Mouse (Mus musculus) left cerebral cortex, postnatal 4 days (tissue): ENCODE measurements around the gene Agtrap. TPM values are rescaled to one million over a fixed set of nuclear protein-coding genes. Genes with fewer than 3 reads are reported as not detected.
"Not testable (repeated sequence)": the region's sequence is repeated elsewhere in the genome, so short reads cannot be mapped to it uniquely, and the experiment has no call there.

Source experiments
- DNase-seq: peaks from one replicate; pipeline ENCODE4 v3.0.0-alpha.2; 2022
- intact Hi-C: fragments of 180-260 bp; cut with DNase I; formaldehyde crosslinking; loops from one replicate; pipeline ENCODE4 v1.15.1; 2025
- total RNA-seq, 2 experiments: library from RNA; stranded (reverse); gene quantifications; 2 replicates each; pipeline ENCODE4 v1.2.3; 2021

The Agtrap gene
- total RNA-seq, 2 experiments from 2014 or later: 4.2 to 4.6 TPM

DNA sequence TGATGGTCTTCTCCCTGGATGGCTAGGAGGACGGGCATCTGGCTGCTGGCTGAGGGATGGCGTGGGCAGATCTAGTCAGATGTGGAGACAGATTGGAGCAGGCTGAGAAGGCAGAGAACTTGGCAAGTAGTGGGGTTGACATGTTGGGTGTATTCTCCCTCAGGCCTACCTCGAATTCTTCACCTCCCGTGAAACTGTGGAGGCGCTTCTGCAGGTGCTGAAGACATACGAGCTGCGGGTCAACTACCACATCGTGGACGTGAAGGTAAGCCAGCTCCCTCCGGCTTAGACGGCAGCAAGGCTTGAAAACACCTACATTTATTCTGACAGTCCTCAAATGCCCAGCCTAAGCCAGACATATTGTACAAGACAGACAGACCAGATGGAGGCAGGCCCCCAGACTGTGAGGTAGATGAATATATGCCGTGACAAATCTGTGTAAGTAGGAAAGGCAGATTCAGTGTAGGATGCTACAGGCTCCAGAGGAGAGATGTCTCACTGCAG lies 34.4 kb downstream of the Agtrap start:
- DNase-seq: peak; percentile 36
- intact Hi-C loops: no loop called here

- no peak for DNase-seq
- intact Hi-C loops: no loop called here
These were observed 34.9 kb downstream of the Agtrap start for GRCm38 (mm10) chr4:148052976-148053375.

GRCm38 (mm10) chr4:148051886-148052285 lies 35.9 kb downstream of the Agtrap start:
- DNase-seq: no peak
- intact Hi-C loops: no loop called here

DNA sequence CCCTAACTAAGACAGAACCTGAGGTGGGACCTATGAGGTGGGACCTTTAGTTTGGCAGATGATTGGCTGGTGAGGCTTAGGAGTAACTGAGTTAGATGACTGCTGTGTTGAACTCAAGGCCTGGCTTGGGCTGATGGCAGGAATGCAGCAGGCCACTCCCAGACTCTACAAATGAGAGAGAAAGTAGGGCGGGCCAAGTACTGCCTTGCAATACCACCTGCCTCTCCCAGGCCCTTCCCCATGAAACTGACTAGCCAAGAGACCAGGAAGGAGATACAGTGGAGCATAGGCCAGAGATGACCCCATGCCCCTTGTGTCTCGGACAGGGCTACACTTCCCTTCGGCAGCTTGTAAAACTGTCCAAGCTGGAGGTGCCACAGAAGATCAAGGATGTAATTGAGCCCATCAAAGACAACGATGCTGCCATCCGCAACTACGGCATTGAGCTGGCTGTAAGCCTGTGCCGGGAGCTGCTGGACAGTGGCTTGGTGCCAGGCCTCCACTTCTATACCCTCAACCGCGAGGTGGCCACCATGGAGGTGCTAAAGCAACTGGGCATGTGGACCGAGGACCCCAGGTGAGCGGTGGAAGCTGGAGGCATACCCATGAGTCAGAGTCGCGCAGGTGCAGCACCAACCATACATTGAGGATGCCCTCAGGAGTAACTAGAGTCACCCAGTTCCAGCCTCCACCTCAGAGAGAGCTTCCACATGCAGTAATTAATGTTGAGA lies 36.6 kb downstream of the Agtrap start:
- intact Hi-C loops: no loop called here
- no peak for DNase-seq

- intact Hi-C loops, DNase-seq: not testable (repeated sequence)
These were observed 37.4 kb downstream of the Agtrap start for GRCm38 (mm10) chr4:148050396-148050914.

DNA sequence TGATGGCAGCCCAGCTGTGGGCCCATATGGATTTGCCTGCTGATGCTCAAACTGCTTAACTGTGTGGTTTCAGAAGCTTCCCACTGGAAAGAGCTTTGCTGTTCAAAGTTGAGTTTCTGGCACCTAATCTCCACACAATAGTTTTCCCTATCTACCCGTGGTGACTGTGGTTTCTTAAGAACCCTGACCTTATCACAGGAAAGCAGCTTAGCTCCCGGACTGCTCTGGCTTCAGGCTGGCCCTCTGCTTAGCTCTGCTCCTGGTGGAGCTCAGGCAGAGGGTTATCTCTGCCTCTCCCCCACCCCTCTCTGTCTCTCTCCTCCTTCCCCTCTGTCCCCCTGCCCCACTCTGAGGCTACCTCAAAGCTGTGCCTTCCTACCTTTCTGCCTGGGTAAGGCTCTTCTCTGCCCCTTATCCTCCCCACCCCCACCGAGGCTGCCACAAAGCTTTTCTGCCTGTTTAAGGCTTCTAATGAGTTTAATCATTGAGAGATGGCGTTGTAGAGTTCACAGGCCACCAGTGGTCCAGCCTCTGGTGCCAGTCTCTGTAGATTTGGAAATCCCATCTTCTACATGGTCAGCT lies 41.3 kb downstream of the Agtrap start:
- intact Hi-C loops: no loop called here
- no peak for DNase-seq

DNA sequence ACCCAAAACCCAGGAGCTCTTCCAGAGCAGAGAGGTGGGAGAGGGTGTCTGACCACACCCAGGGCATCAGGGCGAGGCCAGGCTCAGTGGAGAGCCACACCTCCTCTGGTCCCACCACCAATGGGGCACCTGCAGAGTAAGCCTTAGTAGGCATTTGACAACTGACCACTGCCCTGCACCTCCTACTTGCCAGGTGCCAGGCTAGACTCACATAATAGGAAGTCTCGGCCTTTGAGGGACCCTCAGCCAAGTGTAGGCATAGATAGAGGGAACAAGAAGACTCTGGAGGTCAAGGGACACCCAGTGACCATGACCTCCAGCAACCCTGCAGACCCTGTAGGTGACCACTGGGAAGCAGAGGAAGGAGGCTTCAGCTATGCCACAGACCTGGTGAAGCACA lies 43.7 kb downstream of the Agtrap start:
- DNase-seq: no peak
- intact Hi-C loops: no loop called here

GRCm38 (mm10) chr4:148043327-148043726 lies 44.5 kb downstream of the Agtrap start:
- peak; percentile 47 for DNase-seq
- intact Hi-C loops: not testable (repeated sequence)

- intact Hi-C loops: no loop called here
- DNase-seq: no peak
These were observed 46.1 kb downstream of the Agtrap start for GRCm38 (mm10) chr4:148041611-148042191.

GRCm38 (mm10) chr4:148040933-148041610 lies 46.8 kb downstream of the Agtrap start:
- intact Hi-C loops: no loop called here
- peak; percentile 65 for DNase-seq

DNA sequence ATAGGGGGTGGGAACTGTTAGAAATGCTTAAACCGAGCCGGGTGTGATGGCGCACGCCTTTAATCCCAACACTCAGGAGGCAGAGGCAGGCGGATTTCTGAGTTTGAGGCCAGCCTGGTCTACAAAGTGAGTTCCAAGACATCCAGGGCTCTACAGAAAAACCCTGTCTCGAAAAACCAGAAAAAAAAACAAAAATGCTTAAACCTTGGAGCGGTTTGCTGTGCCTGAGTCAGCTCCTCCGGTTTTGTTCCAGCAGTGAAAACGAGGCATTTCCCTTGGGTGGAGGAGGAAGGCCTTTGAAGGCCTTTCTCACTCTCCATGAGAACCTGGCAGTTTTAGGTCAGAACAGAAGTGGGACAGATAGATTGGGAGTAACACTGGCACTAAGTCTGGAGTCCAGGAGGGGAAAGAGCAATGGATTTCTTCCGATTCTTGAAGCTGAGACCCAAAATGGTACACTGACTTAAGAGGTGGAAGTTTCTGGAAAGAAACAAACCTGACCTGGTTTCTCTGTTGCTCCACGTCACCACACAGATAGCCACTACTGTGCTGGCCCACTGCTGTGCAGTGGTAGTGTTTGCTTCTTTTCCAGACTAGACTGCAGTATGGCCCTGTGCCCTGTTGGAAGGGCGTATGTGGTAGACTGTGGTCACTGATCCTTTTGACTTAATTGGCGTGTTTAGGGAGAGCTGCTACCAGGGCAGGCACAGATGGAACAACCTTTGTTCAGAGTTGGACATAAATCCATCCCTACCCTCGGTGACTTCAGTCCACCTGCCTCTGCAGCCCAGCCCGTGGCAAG lies 47.6 kb downstream of the Agtrap start:
- intact Hi-C loops: no loop called here
- no peak for DNase-seq

DNA sequence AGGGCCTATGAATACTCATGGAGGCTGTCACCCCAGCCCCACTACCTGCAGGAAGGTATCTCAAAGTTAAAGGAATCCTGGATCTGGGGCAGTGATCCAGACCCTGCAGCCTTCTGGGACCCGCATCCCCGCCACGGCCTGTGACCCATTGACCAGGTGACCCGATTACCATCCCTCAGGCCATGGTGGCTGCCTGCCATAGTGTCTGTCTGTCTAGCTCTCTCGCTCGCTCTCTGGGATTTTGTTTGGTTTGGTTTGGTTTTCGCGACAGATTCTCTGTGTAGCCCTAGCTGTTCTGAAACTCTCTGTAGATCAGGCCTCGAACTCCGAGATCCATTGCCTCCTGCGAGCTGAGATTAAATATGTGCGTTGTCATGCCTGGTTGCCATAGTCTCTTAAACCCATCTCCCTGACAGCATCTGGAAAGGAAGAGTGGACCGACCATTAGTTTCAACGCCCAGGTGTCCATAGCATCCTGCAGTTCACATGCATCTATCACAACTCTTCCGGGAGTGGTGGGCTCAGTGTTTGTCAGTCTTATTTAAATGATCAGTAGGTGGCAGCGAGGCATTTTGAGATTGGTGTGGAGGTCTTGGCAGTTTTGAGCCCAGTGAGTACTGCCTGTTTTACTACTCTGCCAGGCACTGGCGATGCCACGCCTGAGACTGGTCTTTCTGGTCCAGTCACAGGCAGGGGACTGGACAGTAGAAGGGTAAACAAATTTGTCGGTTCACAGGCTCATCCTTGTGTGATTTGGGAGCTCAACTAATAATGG lies 48.4 kb downstream of the Agtrap start:
- peak; percentile 53 for DNase-seq
- intact Hi-C loops: no loop called here

GRCm38 (mm10) chr4:148038600-148039253 lies 49.1 kb downstream of the Agtrap start, which contains the start of the genes Clcn6 and Mthfr:
Clcn6 (minus strand) TSS chr4:148038821.
Mthfr (plus strand) TSS chr4:148039077.
- peak; percentile 100 for DNase-seq
- intact Hi-C loops: no loop called here

DNA sequence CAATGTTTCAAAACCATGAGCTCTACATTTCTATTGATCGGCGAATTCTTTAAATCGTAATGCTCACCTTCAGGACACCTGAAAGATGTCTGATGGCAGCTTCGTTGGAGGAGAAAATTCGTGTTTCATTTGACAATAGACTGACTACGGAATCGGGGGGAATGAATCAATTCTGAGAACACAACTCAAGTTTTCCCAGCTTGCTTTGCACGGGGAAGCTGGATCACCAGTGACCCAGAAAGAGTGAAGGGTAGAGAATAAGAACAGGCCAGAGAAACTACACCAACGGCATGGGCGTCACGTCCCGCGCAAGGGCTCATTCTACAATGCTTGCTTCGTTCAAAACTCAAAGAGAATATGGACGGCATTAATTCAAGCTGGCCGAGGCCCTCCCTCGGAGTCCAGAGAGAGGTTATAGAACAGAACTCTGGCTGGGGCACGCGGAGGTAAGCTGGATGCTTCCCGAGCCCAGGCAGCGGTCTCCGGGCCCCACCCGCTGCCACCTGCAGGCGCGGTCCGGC lies 49.7 kb downstream of the Agtrap start:
- intact Hi-C loops: no loop called here
- no peak for DNase-seq

GRCm38 (mm10) chr4:148035440-148035839 lies 52.4 kb downstream of the Agtrap start:
- DNase-seq: no peak
- intact Hi-C loops: no loop called here

DNA sequence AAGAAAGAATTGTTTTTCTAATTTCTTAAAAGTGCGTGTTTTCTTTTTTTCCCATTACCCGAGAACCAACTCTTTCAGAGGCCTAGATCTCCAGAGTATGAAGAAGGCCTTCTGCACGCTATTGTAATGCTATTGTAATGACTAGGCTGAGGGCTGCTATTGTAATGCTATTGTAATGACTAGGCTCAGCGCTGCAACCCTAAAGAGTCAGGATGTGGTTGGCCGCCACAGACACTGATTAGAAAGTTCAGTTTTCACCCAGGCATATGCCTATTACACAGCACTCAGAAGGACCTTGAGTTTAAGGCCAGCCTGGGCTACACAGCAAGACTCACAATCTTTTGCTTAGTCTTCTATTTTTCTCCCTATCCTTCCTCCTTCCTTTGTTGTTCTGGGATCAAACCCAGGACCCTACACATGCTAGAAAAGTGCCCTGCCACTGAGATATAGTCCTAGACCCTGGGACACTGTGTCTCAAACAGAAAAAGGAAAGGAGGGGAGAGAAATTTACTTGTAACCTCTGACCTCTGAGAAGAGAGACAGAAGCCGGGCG lies 53.9 kb downstream of the Agtrap start:
- DNase-seq: no peak
- intact Hi-C loops: no loop called here

DNA sequence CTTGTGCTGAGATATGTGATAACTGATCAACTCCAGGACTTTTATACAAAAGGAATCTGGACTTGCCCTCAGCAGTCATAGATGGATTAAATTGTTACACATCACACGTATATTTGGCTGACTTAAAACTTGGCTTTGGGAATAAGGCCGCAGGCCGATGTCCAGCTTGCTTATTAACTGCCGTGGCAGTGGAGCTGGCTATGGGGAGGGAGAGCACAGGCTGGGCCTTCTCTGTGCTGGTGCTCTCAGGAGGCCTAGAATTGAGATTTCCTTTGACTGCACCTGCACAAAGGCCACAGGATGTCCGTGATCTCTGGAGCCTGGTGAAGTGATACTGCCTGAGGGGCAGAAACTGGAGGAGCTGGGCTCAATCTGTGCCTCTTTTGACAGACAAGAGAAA lies 57.3 kb downstream of the Agtrap start:
- intact Hi-C loops: no loop called here
- DNase-seq: no peak

GRCm38 (mm10) chr4:148029297-148029696 lies 58.5 kb downstream of the Agtrap start:
- intact Hi-C loops: no loop called here
- no peak for DNase-seq
